Mouse (Mus musculus) heart, postnatal 4 days (tissue): ENCODE results near the gene Lrriq4. TPM values are rescaled to one million over a fixed set of nuclear protein-coding genes. Genes with fewer than 3 reads are reported as not detected.
A peak's percentile ranks its signal among the peaks of the same experiment; 100 is the strongest.
"Not testable (repeated sequence)": the region's sequence is repeated elsewhere in the genome, so short reads cannot be mapped to it uniquely, and the experiment has no call there.

Experiments
- DNase-seq: peaks from one replicate; pipeline ENCODE4 v3.0.0; 2021
- total RNA-seq, 2 experiments: library from RNA; stranded (reverse); gene quantifications; 2 replicates each; pipeline ENCODE4 v1.2.3; 2021

The Lrriq4 gene
- total RNA-seq, 2 experiments from 2014 or later = not detected

DNA sequence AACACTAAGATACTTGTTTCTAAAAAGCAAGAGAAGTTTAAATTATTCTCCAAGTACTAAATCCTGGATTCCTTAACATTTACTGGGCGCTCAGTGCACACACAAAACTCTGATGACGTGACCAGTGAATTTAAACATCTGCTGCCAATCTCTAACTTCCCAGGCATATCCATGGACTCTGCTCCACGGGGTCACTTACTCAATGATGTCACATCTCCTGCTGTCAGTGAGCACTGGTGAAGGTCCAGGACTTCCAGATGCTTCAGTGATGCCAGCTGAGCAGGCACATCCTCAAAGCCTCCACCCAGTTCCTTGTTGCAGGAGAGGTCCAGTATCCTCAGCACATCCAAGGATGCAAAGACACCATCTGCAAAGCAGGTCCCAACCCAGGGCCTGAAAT lies 42.9 kb downstream of the Lrriq4 start:
- DNase-seq = no peak

GRCm38 (mm10) chr3:30690976-30691375 lies 46.7 kb downstream of the Lrriq4 start:
- DNase-seq = no peak

- DNase-seq = no peak
These were observed 51.4 kb downstream of the Lrriq4 start for GRCm38 (mm10) chr3:30695661-30696060.

DNA sequence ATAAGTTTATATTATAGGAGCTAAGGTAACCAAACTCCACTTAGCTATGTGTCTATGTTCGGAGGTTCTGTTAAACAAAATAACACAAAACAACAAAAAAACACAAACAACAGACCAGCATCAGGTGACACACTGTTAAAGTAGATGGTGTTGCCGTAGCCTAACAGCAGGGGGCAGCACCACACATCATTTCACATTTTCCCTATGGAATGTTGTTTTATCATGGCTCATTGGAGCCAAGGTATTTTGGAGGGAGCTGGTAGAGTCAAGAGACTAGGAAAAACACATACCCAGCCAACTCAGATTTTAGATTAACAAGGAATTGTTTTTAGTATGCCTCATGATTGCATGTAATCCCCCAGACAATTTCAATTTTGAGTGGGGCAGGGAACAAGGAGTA lies 52.0 kb downstream of the Lrriq4 start:
- peak; percentile 79 for DNase-seq

GRCm38 (mm10) chr3:30697891-30698290 lies 53.6 kb downstream of the Lrriq4 start:
- no peak for DNase-seq

- not testable (repeated sequence) for DNase-seq
These were observed 55.6 kb downstream of the Lrriq4 start, which contains the start of gene Lrrc31 for GRCm38 (mm10) chr3:30699711-30700505. Gene Lrrc31 (minus strand): TSS chr3:30699843.

DNA sequence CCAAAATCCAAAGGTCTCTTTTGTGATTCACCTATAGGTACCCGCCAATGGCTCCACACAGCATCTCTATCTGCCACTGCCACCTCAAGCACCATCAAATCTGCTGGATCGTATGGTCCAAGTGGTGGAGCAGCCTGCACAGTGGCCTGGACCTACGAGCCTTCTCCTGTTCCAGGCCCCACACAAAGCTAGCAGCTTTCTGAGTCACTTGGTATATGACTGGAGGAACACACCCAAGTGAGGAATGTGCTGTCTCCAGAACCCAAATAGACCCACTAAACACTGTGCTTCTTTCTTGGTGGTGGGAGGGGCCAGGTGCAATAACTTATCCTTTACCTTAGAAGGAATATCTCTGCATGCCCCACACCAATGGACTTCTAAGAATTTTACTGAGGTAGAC lies 61.7 kb downstream of the Lrriq4 start:
- no peak for DNase-seq

DNA sequence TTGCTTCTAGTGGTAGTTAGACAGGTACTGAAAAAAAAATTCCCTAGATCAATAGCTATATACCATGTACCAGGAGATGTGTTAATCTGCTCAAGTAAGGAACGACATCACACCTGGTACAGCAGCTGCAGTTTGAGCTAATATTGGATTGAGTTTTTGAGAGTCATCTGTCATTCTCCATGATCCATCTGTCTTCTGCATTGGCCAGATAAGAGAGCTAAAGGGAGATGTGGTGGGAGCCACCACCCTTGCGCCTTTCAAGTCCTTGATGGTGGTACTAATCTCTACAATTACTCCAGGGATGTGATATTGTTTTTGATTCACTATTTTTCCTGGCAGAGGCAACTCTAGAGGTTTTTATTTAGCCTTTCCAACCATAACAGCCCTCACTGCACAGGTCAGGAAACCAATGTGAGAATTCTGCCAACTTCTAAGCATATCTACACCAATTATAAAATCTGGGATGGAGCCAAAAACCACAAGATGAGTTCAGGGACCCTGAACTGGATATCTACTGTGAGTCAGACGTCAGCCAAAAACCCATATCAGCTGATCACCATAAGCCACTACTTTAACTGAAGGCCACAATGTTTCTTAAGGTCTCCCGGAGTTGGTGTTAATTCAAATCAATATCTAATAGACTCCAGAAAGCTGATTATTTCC lies 62.4 kb downstream of the Lrriq4 start:
- DNase-seq = no peak

GRCm38 (mm10) chr3:30710191-30710590 lies 65.9 kb downstream of the Lrriq4 start:
- DNase-seq = no peak

DNA sequence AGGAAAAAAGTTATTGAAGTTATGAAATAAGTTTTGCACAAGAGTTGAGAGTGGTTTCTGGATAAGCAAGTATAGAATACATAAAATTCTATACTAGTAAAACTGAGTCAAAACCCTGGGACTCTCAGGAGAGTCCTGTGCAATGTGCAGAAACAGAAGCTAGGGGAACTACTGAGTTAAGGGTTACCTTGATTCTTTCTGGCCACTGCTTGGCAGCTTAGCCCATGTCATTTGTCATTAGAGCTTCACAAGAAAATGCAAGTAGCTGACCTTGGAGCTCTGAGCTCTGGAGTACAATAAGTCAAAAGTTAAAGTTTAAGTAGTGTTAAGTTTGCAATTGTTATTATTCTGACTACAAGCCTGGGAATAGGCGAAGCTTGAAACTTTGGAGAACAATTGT lies 69.0 kb downstream of the Lrriq4 start:
- no peak for DNase-seq

GRCm38 (mm10) chr3:30718649-30719048 lies 74.3 kb downstream of the Lrriq4 start:
- DNase-seq = no peak

Other genes with a start within 250 kb of the Lrriq4 start
- 10 to 100 TPM; 31.5 to 36.1 TPM for gene Mecom, start 96.5 kb upstream of the Lrriq4 start, total RNA-seq
- not detected for gene Actrt3, start 44.6 kb upstream of the Lrriq4 start, total RNA-seq
- gene Mynn, start 42.4 kb upstream of the Lrriq4 start, total RNA-seq = 10 to 100 TPM; 18.5 to 20.0 TPM
- not detected for gene Lrrc34, start 3.4 kb downstream of the Lrriq4 start, total RNA-seq
- under 1 TPM in 1 of 2 experiments, not detected in 1; 0.12 TPM for gene Lrrc31, start 55.3 kb downstream of the Lrriq4 start, total RNA-seq
- gene Samd7, start 101.8 kb downstream of the Lrriq4 start, total RNA-seq = not detected
- 10 to 100 TPM; 37.6 to 38.0 TPM for gene Sec62, start 148.4 kb downstream of the Lrriq4 start, total RNA-seq
- under 1 TPM; 0.60 to 0.63 TPM for gene Gpr160, start 211.4 kb downstream of the Lrriq4 start, total RNA-seq